Mouse (Mus musculus) forebrain, embryonic 11.5 days (tissue): ENCODE results near the gene Ripply3. TPM values are rescaled to one million over a fixed set of nuclear protein-coding genes. Genes with fewer than 3 reads are reported as not detected.

Experiments used
- ATAC-seq: fragments of 200-750 bp; cut with Nextera tagmentation; replicated peaks from 2 replicates; pipeline ENCODE4 v1.8.0; 2017; ENCODE audit warnings: moderate TSS enrichment; ENCODE audit not compliant: low FRiP score
- DNase-seq: peaks from one replicate; pipeline ENCODE4 v3.0.0-alpha.2; 2017; ENCODE audit warnings: low spot score
- H3K27ac ChIP-seq: fragments of 300-500 bp; sonication (generic); 2 replicates; pipeline ENCODE4 v1.5.1; 2014; ENCODE audit warnings: low read depth, low read length
- H3K27me3 ChIP-seq: fragments of 300-500 bp; sonication (generic); 2 replicates; pipeline ENCODE4 v1.6.1; 2014; ENCODE audit warnings: mild to moderate bottlenecking, low read length, mixed read lengths; ENCODE audit not compliant: control insufficient read depth, insufficient read depth
- H3K36me3 ChIP-seq: fragments of 300-500 bp; sonication (generic); 2 replicates; pipeline ENCODE4 v1.6.1; 2014; ENCODE audit warnings: mild to moderate bottlenecking, low read length, moderate library complexity, mixed read lengths; ENCODE audit not compliant: control insufficient read depth, insufficient read depth
- H3K4me1 ChIP-seq: fragments of 300-500 bp; sonication (generic); replicated peaks from 2 replicates; pipeline ENCODE4 v1.6.1; 2014; ENCODE audit warnings: low read length, mixed read lengths; ENCODE audit not compliant: control insufficient read depth, insufficient read depth
- H3K4me2 ChIP-seq: fragments of 300-500 bp; sonication (generic); 2 replicates; pipeline ENCODE4 v1.6.1; 2014; ENCODE audit warnings: low read depth, mild to moderate bottlenecking, low read length, moderate library complexity, mixed read lengths; ENCODE audit not compliant: severe bottlenecking
- H3K4me3 ChIP-seq: fragments of 300-500 bp; sonication (generic); 2 replicates; pipeline ENCODE4 v1.5.1; 2014; ENCODE audit warnings: low read depth, low read length
- H3K9ac ChIP-seq: fragments of 300-500 bp; sonication (generic); 2 replicates; pipeline ENCODE4 v1.6.1; 2014; ENCODE audit warnings: low read length
- H3K9me3 ChIP-seq: fragments of 300-500 bp; sonication (generic); 2 replicates; pipeline ENCODE4 v1.6.1; 2016; ENCODE audit warnings: low read length, mixed read lengths; ENCODE audit not compliant: control insufficient read depth
- WGBS: fragments of 180-500 bp; shearing (Covaris S2); extraction: QIAGEN DNeasy Blood & Tissue Kit; methylation state at CpG from one replicate; pipeline ENCODE4 v1.1.7; 2014; 5-methylcytosine and 5-hydroxymethylcytosine counted together
- polyA plus RNA-seq: library from polyadenylated mRNA; unstranded; fragments of >200 nt; fragmentation: Nextera tagmentation; extraction: Ambion mirVana; gene quantifications from 2 replicates; pipeline ENCODE4 v1.2.1, GENCODE M21; 2014

Gene Ripply3
- polyA plus RNA-seq, 1 experiment from 2014 or later = 5.4 TPM

DNA sequence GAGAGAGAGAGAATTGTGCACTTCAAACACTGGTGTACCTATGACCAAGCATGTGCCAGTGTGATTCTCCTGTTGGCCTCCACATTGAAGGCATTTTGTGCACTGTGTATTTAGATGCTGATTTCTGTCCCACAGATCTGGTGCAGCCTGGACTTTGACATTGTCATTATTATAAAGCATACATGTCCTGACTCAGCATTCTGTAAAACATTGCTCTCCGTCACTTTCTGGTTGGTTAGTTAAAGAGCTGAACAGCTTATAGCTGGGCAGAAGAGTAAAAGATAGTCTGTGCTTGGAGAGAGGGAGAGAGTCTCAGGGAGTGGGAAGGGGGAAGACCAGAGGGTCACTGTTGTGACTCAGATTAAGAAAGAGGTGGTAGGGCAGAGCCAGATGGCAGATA, 17.5 kb downstream of the Ripply3 start:
- WGBS = 87% methylated on average over 1 of the region's 1 CpGs
- ATAC-seq (no peak), DNase-seq (no peak)

GRCm38 (mm10) chr16:94347080-94347731, 19.0 kb downstream of the Ripply3 start:
- no peak overlapping the region for H3K9ac ChIP-seq
- WGBS = 77% methylated on average over 7 of the region's 7 CpGs
- H3K4me1 ChIP-seq = no peaks in the 10 kb centered on the region
- H3K4me3 ChIP-seq = no peak overlapping the region
- DNase-seq = no peak
- no peaks in the 10 kb centered on the region for H3K27me3 ChIP-seq
- no peaks in the 10 kb centered on the region for H3K36me3 ChIP-seq
- ATAC-seq = no peak
- no peak overlapping the region for H3K27ac ChIP-seq
- H3K4me2 ChIP-seq = no peak overlapping the region
- H3K9me3 ChIP-seq = no peaks in the 10 kb centered on the region

More for the DNA sequence above, 17.5 kb downstream of the Ripply3 start:
- Histone ChIP-seq H3K36me3 (no peaks in the 10 kb centered on the region), H3K9ac (no peak overlapping the region), H3K27me3 (no peaks in the 10 kb centered on the region), H3K27ac (no peak overlapping the region), H3K4me1 (no peaks in the 10 kb centered on the region), H3K9me3 (no peaks in the 10 kb centered on the region), H3K4me3 (no peak overlapping the region), H3K4me2 (no peak overlapping the region)

- ATAC-seq = no peak
- no peaks in the 10 kb centered on the region for H3K9me3 ChIP-seq
- H3K4me1 ChIP-seq = no peaks in the 10 kb centered on the region
- no peaks in the 10 kb centered on the region for H3K27me3 ChIP-seq
- H3K4me3 ChIP-seq = no peak overlapping the region
- WGBS = 83% methylated on average over 2 of the region's 2 CpGs
- no peak overlapping the region for H3K9ac ChIP-seq
- H3K27ac ChIP-seq = no peak overlapping the region
- H3K36me3 ChIP-seq = no peaks in the 10 kb centered on the region
- no peak for DNase-seq
- H3K4me2 ChIP-seq = no peak overlapping the region
Observed at GRCm38 (mm10) chr16:94348779-94349178, 20.6 kb downstream of the Ripply3 start.

DNA sequence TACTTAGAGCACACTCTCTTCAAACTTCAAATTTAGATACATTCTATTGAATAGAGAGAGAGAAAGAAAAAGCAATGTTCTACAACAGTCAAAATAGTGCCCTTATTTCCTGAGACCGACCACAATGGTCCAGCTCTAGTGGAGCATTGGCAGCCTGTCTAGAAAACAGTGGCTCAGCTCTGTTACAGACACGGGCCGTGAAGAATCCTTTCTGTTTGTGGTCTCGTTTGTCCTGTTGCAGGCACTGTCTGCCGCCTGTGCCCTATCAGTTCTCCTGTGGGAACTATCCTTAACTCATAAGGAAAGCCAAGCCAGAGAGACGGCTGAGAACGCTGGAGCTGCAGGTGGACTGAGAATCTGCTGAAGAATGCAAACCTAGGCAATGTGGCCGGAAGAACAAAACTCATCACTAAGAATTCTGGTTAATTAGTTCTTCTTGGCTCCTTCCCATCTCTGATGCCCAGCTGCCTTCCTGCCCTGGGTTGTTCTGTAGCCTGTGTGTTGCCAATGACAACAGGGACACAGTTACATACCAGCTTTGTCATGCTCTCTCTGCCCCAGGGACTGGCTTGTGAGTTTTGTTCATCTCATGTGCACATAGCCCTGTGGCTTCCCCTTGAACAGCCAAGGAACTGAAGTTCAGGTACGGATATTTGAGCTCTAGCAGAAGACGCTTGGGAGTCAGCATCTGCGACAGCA, 21.5 kb downstream of the Ripply3 start:
- no peaks in the 10 kb centered on the region for H3K9me3 ChIP-seq
- H3K9ac ChIP-seq = no peak overlapping the region
- no peak for DNase-seq
- H3K27ac ChIP-seq = no peak overlapping the region
- ATAC-seq = no peak
- H3K27me3 ChIP-seq = no peaks in the 10 kb centered on the region
- WGBS = 73% methylated on average over 11 of the region's 11 CpGs
- H3K36me3 ChIP-seq = no peaks in the 10 kb centered on the region
- H3K4me3 ChIP-seq = no peak overlapping the region
- H3K4me2 ChIP-seq = no peak overlapping the region
- no peaks in the 10 kb centered on the region for H3K4me1 ChIP-seq

- no peak overlapping the region for H3K9ac ChIP-seq
- 83% methylated on average over 10 of the region's 10 CpGs for WGBS
- no peak for DNase-seq
- H3K4me2 ChIP-seq = no peak overlapping the region
- no peaks in the 10 kb centered on the region for H3K27me3 ChIP-seq
- no peak overlapping the region for H3K27ac ChIP-seq
- no peak for ATAC-seq
- H3K36me3 ChIP-seq = no peaks in the 10 kb centered on the region
- H3K4me1 ChIP-seq = no peaks in the 10 kb centered on the region
- H3K9me3 ChIP-seq = no peaks in the 10 kb centered on the region
- H3K4me3 ChIP-seq = no peak overlapping the region
Observed at GRCm38 (mm10) chr16:94350287-94350677, 22.1 kb downstream of the Ripply3 start.

GRCm38 (mm10) chr16:94354450-94354849, 26.2 kb downstream of the Ripply3 start:
- H3K4me1 ChIP-seq = no peaks in the 10 kb centered on the region
- no peaks in the 10 kb centered on the region for H3K9me3 ChIP-seq
- no peak overlapping the region for H3K27ac ChIP-seq
- DNase-seq (no peak), ATAC-seq (no peak)
- H3K4me2 ChIP-seq = no peak overlapping the region
- WGBS = 62% methylated on average over 9 of the region's 9 CpGs
- H3K27me3 ChIP-seq = no peaks in the 10 kb centered on the region
- no peaks in the 10 kb centered on the region for H3K36me3 ChIP-seq
- H3K9ac ChIP-seq = no peak overlapping the region
- H3K4me3 ChIP-seq = no peak overlapping the region

DNA sequence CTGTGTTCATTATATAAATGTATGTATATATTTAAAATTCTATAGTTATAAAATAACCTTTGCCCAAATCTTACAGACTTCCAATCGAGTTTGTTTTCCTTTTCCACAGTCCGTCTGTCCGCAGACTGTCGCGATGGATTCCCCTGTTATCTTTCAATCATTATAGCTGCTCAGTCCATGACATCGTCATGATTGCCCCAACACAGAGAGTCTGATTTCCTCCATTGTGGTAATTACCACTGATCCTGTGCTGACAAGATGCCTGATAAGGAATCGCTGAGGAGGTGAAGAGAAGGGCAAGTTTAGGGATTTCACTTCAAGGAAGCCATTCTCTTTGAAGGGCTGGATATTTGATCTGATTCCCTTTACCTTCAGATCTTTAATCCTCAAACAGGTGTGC, 27.8 kb downstream of the Ripply3 start:
- no peaks in the 10 kb centered on the region for H3K4me1 ChIP-seq
- H3K27ac ChIP-seq = no peak overlapping the region
- no peak overlapping the region for H3K9ac ChIP-seq
- no peak overlapping the region for H3K4me2 ChIP-seq
- no peaks in the 10 kb centered on the region for H3K36me3 ChIP-seq
- ATAC-seq (no peak), DNase-seq (no peak)
- no peak overlapping the region for H3K4me3 ChIP-seq
- H3K27me3 ChIP-seq = no peaks in the 10 kb centered on the region
- 70% methylated on average over 7 of the region's 7 CpGs for WGBS
- H3K9me3 ChIP-seq = no peaks in the 10 kb centered on the region

DNA sequence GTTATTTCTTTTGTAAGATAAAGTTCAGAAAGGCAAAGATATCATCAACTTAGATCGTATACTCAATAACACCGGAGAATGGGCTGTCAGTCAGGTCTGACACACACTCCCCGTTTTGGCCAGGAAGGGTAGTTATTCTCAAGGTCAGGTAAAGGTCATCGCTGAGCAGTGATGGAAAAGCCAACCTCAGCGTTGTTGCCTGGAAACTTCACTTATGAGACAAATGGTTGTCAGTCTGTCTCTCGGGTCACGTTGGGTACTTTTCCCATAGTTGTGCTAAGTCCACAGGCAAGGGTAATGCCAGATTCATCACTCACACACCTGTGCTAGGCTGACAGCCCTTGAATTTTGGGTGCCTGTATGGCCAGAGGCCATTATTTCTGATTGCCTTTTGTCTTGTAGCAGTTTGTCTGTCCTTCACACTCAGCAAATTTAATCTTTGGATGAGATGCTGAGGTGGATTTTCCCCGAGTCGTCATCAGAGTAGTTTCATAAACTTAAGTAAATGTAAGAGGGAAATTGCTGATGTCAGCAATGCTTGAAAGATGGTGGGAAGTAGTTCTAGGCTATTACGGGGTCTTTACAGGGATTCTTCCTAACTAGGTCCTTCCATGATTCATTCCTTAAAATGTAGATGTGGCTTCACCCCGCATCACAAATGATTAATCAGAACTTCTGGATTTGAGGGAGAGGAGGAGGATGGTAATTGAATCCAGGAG, 28.7 kb downstream of the Ripply3 start:
- no peaks in the 10 kb centered on the region for H3K27me3 ChIP-seq
- H3K36me3 ChIP-seq = no peaks in the 10 kb centered on the region
- ATAC-seq (no peak), DNase-seq (no peak)
- WGBS = 83% methylated on average over 11 of the region's 11 CpGs
- H3K9me3 ChIP-seq = no peaks in the 10 kb centered on the region
- no peaks in the 10 kb centered on the region for H3K4me1 ChIP-seq
- H3K27ac ChIP-seq = no peak overlapping the region
- H3K9ac ChIP-seq = no peak overlapping the region
- H3K4me2 ChIP-seq = no peak overlapping the region
- H3K4me3 ChIP-seq = no peak overlapping the region
